Mouse (Mus musculus) gastrocnemius, postnatal 10 days (tissue): ENCODE data around the gene Gm49425. TPM values are rescaled to one million over a fixed set of nuclear protein-coding genes. Genes with fewer than 3 reads are reported as not detected.
"Not testable (repeated sequence)": the region's sequence is repeated elsewhere in the genome, so short reads cannot be mapped to it uniquely, and the experiment has no call there.

Experiments
- DNase-seq: peaks from one replicate; pipeline ENCODE4 v3.0.0; 2021; ENCODE audit warnings: mixed read lengths
- long read RNA-seq, 2 experiments: library from polyadenylated mRNA; stranded (forward); transcript quantifications; one replicate each; pipeline ENCODE4 v2.0.0; 2021
- total RNA-seq, 2 experiments: library from RNA; stranded (reverse); gene quantifications; 2 replicates each; pipeline ENCODE4 v1.2.3; 2021

The Gm49425 gene
- not detected for total RNA-seq
- long read RNA-seq, experiment 1 = 0 reads
- long read RNA-seq, experiment 2 = 0 reads

- not testable (repeated sequence) for DNase-seq
These were observed at the start of gene Gm49425 for GRCm38 (mm10) chr15:101517161-101517560. Gene Gm49425, minus strand, starts transcription at chr15:101517261.

GRCm38 (mm10) chr15:101562850-101563249, 45.8 kb upstream of the Gm49425 start, which contains the start of gene Krt90:
Gene Krt90, minus strand, starts transcription at chr15:101562950.
- DNase-seq = no peak

DNA sequence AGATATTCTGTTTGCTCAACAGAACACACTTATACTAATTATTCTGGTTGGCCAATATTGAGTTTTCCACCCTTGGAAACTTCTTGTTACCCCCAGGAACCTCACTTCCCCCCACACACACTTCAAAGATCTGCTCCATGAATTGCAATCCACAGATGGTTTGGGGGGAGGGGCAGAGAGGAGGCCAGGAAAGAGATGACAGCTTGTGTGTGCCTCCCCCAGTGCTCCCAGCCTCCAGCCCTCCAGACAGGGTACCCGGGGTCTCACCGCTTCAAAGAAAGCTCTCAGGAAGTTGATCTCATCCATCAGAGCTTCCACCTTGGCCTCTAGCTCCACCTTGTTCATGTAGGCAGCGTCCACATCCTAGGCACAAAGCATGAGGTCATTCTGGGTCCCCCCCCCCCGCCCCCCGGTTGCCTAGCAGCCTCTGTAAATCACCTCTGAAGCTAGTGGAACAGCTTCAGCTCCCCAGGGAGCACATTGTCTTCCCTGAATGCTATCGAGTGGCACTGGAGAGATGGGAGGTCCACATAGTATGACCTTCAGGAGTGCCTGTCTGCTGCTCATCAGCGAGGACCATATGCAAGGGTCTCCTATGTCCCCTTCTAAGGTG, 41.1 kb upstream of the Gm49425 start:
- no peak for DNase-seq

- DNase-seq = peak; percentile 48
These were observed 36.1 kb upstream of the Gm49425 start for GRCm38 (mm10) chr15:101553169-101553568.

GRCm38 (mm10) chr15:101552188-101552587, 35.1 kb upstream of the Gm49425 start:
- no peak for DNase-seq

- DNase-seq = no peak
These were observed 33.5 kb upstream of the Gm49425 start, which contains the start of gene Krt82 for GRCm38 (mm10) chr15:101550567-101550966. Gene Krt82, minus strand, starts transcription at chr15:101550667.

DNA sequence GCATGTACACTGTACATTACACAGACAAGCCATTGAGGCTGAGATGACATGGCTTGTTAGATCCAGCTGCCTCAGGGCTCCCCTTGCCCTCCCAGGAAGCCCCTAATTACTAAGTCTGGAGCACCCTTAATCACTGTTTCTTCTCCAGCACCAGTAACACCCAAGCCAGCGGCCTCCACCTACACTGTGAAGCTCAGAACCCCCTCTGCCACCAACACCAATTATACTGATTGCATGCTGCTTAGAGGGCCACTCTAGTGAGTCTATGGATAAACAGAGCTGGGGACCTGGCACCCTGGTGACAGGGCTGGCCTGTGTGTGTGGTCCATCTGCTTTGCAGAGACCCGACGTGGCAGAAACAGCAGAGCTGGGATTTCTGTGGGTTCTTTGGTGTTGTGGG, 27.4 kb upstream of the Gm49425 start:
- no peak for DNase-seq

DNA sequence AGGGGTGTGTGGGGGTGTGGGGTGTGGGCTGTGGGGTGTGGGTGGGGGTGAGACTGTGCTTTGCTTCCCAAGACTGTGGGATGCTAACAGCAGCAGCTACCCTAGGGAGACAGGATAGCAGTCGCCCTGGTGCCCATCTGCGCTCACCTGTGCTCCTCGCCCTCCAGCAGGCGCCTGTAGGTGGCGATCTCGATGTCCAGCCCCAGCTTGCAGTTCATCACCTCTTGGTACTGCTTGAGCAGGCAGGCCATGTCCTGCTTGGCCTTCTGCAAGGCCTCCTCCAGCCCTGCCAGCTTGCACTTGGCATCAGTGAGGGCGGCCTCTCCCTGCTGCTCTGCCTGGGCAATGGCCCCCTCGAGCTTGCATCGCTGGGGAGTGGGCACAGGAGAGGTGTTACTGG, 25.5 kb upstream of the Gm49425 start:
- no peak for DNase-seq

DNA sequence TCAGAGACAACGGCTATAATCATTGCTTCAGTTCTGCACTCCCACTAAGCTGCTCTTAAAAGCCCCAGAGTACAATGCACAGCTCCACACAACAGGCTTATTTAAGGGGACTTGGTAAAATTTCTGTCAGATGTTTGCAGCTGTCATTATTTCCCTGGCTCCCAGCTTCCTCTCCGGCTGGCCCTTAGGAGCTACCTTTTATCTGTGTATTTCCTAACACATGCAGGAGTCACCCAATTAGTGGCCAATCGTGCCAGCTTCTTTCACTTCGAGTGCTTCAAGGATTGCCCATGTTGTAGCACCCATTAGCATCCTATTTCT, 21.5 kb upstream of the Gm49425 start:
- no peak for DNase-seq

DNA sequence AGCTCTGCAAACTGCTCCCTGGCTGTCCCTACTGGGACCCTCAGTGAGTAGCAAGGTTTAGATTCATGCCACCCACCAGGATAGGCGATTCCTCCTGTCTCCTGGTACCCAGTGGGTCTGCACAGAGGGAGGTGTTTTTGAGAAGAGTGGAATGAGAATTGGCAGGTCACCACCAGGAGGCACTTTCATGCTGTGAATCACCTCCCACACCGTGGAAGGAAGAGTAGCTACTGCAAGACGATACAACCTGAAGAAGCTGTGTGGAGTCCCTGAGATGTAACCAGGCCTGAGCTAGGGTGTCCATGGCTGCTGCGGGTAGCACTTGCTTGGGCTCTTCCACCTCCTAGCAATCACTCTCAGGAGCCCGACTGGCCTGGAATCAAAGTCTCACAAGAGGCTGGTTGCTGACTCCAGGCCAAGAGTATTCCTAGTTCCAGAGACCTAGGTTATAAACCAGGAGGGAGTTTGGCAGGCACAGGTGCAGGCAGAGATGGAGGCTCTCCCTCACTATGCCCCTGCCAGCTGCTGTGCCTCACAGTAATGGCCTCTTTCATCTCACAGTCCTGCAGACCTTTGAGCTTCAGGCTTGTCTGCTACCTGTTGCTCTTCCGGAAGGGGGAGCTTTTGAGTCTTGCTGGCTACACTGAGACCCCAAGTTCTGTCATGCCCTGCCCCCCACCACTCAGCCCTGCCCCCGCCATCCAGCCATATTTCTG, 21.0 kb upstream of the Gm49425 start:
- DNase-seq = no peak

DNA sequence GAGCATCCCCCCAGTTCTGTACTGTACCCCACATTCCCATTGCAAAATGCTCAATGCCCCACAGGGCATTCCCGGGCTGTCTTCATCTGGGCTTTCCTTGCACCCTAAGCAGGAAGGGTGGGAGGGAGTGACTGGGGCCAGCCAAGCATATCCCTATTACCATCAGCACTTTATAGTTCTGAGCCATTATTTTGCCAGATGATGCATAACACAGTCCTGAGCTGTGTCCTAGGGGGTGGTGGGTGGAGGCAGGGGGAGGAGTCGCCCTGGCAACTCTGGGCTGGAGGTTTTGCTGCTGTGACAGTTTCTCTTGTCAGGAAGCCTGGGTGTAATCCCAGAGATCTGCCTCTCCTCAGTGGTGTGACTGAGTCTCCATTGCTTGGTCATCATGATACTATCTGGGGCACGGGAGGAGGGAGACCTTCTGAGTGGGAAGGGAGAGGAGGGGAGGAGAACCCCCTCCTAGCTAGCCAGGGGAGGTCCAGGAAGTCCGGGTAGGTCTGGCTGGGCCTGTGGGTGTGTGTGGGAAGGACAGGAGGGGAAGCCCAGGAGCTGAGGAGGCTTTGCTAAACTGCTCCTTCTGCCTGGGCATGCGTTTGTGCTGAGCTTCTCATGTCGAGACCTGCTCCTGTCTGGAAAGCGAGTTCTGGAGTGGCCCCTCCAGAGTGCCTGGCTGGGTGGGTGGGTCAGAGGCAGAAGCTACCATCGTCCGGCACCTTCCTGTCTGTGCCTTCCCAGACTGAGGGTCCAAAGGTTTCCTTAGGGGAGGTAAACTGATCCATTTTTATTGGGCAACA, 19.2 kb upstream of the Gm49425 start:
- DNase-seq = no peak

DNA sequence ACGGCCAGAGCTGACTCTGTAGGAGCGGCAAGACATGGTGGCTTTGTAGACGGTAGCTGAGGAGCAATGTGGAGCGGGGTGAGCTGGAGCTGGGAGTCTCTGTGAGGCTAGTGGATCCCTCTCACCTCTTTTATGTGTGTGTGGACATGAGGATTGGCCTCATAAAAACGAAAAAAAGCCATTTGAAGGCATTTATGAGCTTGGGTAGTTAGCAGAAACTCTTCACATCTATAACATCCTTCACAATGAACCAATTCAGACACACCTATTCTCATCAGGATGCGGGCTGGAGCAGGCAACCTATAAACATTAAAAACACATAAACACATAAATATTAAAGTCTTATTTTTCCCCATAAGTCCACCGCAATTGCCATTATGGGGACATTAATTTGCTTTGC, 15.7 kb upstream of the Gm49425 start, which contains the start of gene Krt84:
TSS of gene Krt84 (minus strand) at position 101 of the 400 bp plus-strand sequence.
- DNase-seq = no peak

GRCm38 (mm10) chr15:101522556-101523232, 5.6 kb upstream of the Gm49425 start:
- DNase-seq = no peak

- peak; percentile 80 for DNase-seq
These were observed 2.7 kb upstream of the Gm49425 start for GRCm38 (mm10) chr15:101519792-101520191.

- DNase-seq = no peak
These were observed 8.8 kb downstream of the Gm49425 start for GRCm38 (mm10) chr15:101508247-101508646.

- DNase-seq = no peak
These were observed 9.9 kb downstream of the Gm49425 start for GRCm38 (mm10) chr15:101506896-101507758.

DNA sequence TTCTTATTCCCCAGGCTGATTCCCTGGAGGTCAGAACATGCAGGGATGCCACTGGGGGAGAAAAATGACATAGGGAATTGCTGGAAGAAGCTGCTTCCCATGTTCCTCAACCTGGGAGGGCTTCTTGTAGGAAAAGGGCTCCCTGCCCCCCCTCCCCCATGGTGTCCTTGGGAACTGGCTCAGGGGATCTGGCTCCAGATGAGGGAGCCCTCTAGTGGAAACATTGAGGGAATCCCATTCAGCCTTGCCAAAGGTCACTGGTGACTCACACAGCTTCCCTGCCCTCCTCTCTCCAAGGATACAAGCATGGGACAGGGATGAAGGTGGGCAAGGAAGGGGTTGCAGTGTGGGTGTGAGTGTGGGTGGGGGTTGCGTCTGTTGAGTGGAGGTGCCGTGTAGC, 19.9 kb downstream of the Gm49425 start:
- no peak for DNase-seq

DNA sequence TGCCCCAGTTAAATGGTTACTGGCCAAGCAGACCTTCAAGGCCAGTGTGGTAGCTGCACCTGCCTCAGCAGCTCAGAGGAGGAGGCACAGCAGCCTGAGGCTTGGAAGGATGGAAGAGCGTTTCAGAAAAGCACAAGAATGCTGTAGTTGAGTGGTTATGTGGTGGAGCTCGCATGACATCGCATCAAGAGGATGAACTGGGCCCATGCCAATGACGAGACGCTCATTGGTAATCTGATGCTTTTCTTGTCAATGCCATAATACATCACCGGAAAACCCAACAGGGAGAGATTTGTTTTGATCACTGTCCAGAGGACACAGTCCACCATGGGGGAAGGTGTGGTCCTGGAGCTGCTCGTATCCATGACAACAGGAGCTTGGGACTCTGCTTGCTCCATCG, 21.8 kb downstream of the Gm49425 start:
- DNase-seq = no peak

- no peak for DNase-seq
These were observed 22.9 kb downstream of the Gm49425 start for GRCm38 (mm10) chr15:101494203-101494602.

- no peak for DNase-seq
These were observed 23.3 kb downstream of the Gm49425 start for GRCm38 (mm10) chr15:101493713-101494112.

- DNase-seq = no peak
These were observed 24.3 kb downstream of the Gm49425 start for GRCm38 (mm10) chr15:101492718-101493117.
